Mouse (Mus musculus) ZHBTc4 (cell line): ENCODE results near the gene Lair1.
"Not testable (repeated sequence)": the region's sequence is repeated elsewhere in the genome, so short reads cannot be mapped to it uniquely, and the experiment has no call there.

Experiments
- DNase-seq: peaks from one replicate; pipeline ENCODE4 v3.0.0-alpha.2; 2011; ENCODE audit warnings: low read depth, low spot score

The Lair1 gene

GRCm38 (mm10) chr7:4063013-4063412, at the start of gene Lair1:
Gene Lair1 (minus strand): TSS chr7:4063204.
- DNase-seq: no peak

GRCm38 (mm10) chr7:4111766-4112165, 48.8 kb upstream of the Lair1 start:
- no peak for DNase-seq

GRCm38 (mm10) chr7:4103411-4103810, 40.4 kb upstream of the Lair1 start:
- peak; percentile 71 for DNase-seq

DNA sequence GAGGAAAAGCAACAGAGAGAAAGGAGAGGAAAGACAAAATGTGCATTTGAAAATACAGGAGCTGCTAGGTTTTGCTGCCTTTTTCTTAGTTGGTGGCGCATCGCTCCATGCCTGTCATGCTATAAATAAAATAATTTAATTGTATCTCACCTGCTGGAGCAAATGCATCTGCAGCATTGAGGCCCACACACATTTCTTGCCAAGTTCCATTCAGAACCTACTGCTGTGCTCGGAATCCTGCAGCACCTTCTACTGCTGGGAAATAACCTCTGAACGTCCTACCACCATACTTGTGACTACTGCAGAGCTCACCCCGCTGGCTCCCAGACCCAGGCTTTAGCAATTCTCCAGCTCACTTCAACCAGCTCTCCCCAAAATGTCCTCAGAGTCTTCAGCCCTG, 38.1 kb upstream of the Lair1 start:
- no peak for DNase-seq

DNA sequence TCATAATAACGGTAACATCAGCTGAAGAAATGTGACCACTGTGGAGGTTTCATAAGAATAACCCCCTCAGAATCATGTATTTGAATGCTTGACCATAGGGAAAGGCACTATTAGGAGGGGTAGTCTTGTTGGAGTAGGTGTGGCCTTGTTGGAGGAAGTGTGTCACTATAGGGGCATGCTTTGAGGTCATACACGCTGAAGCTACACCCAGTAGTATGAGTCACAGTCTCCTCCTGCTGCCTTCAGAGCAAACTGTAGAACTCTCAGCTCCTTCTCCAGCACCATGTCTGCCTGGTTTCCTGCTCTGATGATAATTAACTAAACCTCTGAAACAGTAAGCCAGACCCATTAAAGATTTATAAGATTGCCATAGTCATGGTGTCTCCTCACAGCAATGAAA, 35.8 kb upstream of the Lair1 start:
- no peak for DNase-seq

- no peak for DNase-seq
These were observed 35.3 kb upstream of the Lair1 start for GRCm38 (mm10) chr7:4098301-4098700.

GRCm38 (mm10) chr7:4091170-4091569, 28.2 kb upstream of the Lair1 start:
- peak; percentile 38 for DNase-seq

DNA sequence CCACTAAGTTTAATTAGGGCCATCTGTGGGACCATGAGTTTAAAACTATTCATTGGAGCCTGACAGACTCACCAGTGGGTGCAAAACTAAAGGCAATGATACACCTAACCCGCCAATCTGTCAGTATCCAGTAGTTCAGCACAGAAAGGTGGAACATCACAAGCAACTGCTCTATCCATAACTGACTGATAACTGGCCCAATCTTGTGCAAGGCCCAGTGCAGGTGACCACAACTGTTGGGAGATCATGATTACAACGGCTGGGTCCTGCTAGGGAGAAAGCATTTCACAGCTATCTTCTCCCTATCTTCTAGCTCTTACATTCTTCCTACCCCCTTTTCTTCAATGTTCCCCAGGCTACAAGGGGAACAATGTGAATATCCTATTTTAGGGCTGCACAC, 25.7 kb upstream of the Lair1 start:
- no peak for DNase-seq

DNA sequence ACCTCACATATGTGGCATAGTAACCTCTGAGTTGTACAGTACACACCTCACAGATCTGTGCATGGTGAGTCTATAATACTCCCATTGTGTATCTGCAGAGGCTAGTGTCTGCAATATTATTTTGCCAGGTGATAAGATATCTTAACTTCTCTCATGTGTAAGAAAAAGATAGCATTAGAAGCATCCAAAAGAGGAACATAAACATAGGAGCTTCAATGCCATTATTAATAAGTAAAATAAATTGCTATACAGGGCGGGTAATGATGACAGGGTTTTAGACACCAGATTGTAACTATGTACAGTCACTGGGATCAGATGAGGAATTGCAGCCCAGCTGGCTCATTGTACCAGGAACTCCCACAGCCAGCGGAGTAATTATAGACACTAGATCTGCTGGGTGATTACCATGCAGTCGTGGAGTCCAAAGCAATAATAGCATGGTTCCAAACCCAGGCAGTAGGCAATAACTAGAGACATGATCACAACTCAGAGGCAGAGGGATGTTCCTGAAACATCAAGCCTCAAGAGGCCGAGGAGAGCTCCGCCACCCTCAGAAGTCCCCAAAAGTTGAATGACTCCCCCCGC, 25.0 kb upstream of the Lair1 start:
- DNase-seq: no peak

- DNase-seq: no peak
These were observed 24.4 kb upstream of the Lair1 start for GRCm38 (mm10) chr7:4087238-4087895.

DNA sequence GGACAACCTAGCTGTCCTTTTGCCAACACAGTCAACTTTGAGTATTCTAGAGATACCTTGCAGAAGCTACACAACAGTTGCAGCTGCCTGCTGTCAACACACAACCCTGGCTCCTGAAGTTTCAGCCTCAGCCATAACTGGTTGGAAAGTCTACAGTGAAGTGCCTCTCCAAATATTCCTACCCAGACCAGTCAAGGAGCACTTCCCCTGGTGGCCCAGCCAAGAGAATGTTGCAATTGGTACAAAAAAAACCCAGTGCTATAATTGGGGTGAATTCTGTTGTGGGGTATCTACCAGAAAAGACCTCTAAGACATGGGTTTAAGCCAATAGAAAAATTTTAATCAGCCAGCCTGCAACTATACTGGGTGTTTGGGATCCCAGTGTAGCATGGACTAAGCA, 22.6 kb upstream of the Lair1 start:
- no peak for DNase-seq

DNA sequence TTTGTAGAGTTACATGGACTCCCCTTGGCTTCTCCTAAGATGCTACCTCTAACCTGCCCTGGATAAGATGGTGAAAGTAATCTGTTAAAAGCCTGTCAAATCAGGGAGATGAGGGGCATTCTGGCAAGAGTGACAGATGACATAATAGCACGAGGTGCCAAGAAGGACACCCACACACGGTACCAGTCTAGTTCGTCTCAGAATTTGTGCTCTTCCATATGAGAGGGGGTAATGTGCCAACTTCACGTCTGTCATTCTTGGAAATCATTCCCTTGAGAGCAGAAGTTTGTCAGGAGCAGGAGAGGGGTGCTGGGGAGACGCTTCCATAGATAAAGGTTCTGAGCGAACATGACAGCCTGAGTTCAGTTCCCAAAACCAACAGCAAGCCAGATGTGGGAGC, 21.2 kb upstream of the Lair1 start:
- no peak for DNase-seq

GRCm38 (mm10) chr7:4082804-4083203, 19.8 kb upstream of the Lair1 start:
- no peak for DNase-seq

DNA sequence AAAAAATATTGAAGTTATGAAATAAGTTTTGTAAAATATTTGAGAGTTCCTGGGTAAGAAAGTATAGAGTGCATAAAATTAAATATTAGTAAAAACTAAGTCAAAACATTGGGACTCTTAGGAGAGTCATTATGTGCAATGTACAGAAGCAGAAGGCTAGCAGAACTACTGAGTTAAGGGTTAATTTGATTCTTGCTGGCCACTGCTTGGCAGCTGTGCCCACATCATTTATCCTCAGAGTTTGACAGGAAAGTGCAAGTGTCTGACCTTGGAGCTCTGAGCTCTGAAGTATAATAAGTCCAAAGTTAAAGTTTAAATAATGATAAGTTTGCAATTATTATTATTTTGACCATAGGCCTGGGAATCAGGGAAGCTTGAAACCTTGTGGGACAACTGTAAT, 18.7 kb upstream of the Lair1 start:
- no peak for DNase-seq

- DNase-seq: no peak
These were observed 17.5 kb upstream of the Lair1 start for GRCm38 (mm10) chr7:4080552-4080951.

GRCm38 (mm10) chr7:4079511-4079910, 16.5 kb upstream of the Lair1 start:
- DNase-seq: no peak

GRCm38 (mm10) chr7:4073144-4073543, 10.1 kb upstream of the Lair1 start:
- DNase-seq: no peak

DNA sequence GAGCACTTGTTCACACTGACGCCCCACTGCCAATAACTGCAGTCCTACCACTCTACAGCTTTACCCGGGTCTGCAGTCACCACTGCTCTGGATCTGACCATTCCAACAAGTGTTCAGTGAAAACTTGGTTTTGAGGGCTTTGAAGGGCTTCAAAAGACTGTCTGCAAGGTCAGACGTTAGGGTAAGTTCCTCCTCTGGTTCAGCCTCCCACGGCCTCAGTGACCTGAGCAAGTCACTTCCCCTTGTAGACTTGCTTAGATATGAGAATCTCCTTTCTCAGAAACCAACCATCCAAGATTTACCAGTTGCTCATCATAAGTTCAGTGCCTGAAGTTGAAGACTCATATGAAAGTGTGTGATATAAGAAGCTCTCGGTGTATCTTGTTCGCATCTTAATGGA, 8.1 kb upstream of the Lair1 start:
- no peak for DNase-seq

DNA sequence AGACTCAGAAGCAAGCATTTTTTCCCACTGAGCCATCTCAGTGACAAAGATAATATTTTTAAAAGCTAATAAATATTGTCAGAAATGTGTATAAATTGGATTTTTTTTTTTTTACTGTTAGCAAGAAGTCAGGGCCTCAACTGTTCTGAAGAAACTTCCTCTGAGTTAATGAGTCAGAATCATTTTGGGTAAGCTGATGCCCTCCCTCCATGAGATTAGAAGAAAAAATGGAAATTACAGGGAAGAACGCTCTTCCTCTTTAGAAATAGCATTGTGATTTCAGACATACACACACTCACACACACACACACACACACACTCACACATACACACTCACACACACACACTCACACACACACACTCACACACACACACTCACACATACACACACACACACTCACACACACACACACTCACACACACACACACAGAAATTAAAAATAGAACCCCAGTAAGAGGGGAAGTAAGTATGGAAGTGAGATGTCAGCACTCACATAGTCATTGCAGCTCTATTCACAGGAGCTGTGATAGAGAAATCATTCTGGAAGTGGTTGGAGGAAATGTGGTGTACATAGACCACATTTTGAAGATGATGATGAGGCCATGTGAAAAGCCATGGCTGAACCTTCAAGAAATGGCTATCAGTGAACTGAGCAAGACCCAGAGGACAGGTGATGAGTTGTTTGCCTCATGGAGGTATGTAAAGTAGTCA, 866 bp upstream of the Lair1 start:
- DNase-seq: no peak

DNA sequence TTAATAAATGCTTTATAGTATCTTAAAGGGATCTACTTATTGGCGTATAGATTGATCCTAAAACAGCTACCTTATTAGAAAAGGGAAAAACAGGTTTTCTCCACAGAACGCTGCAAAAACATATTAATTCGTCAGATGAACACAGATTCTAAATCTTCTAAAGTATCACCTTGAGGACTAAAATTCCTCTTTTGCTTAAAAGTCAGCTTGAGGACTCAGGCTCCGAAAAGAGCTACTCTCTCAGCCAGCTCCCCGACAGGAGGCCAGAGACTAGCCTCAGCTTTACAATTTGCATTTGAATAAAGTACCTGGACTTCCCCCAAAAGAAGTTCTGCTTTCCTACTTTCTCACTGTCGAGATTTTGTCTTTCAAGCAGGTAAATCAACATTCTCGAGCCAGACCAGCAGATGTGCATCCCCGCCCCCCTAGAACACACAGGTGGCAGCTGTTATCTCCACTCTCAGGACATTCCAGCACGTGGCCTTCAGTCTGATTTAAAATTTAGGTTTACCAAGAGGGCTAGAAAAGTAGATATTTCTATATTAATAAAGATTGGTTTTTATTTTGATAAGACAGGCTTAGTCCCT, 2.3 kb downstream of the Lair1 start:
- DNase-seq: not testable (repeated sequence)

DNA sequence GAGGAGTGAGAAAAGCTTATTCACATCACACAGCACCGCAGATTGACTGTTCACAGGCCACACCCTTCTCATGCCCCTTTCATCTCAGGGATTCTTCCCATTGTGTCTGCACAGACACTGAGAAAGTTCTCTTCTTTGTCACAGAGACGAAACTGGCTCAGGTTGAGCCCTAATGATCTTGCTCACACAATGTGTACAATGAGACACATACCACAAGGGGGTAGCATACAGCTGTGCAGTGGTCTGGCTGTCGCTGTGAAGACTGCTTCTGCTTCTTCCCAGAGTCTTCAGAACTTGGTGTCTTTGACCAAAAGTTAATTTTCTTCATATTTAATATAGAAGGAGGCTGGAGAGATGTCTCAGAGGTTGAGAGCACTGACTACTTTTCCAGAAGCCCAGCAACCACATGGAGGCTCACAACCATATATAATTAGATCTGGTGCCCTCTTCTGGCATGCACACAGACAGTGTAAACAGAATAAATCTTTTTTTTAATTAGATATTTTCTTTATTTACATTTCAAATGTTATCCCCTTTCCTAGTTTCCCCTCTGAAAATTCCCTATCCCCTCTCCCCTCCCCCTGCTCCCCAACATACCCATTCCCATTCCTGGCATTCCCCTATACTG, 36.1 kb downstream of the Lair1 start:
- DNase-seq: peak; percentile 88

- not testable (repeated sequence) for DNase-seq
These were observed 58.4 kb downstream of the Lair1 start for GRCm38 (mm10) chr7:4004636-4005035.
